Mouse (Mus musculus): ENCODE results near the gene Gm4881.

The Gm4881 gene

DNA sequence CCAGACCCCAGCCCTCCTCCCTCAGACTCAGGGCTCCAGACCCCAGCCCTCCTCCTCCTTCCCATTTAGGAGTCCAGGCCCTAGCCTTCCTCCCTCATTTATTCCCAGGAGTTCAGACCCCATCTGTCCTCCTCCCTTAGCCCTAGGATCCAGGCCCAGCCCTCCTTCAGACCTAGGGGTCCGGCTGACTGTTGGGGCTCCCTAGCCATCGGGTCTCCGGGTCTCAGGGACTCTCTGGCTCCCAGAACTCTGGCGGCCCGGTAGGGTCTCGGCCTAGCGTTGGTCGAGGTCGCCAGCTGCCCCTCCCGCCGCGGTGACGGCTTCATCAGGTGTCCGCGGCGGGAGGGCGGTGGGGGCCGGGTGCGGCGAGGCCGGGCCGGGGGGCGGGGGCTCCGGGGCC, 9.7 kb upstream of the Gm4881 start:
- DNase-seq (ENCODE audit: low read depth) = no peak

DNA sequence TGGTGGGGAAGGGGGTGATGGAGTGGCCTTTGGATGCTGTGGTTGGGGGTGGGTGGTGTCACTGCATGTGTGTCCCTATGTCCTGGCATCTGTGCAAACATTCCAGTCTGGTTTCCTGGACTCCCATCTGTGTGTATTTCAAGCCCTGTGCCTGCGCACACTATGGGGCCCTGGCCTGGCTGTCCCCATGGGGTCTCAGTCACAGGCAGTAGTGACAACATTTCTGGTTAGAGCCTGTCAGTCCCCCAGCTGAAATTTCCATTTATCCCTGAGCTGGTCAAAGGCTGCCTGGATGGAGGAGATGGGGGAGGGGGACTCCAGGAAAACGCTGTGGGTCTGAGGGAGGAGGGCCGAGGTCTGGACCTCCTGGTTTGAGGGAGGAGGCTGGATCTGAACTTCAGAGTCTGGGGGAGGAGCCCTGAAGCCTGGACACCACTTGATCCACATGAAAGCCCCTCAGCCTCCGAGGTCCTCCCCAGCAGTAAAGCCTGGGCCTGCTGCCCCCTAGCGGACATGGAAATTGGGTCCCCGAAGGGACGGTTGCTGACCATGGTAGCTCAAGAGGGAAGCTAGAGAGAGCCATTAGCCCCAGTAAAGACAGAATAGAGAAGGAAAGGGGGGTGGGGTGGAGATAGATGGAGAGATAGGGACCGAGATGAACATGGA, 5.8 kb upstream of the Gm4881 start:
- peak; percentile 83 for DNase-seq (ENCODE audit: low read depth)

DNA sequence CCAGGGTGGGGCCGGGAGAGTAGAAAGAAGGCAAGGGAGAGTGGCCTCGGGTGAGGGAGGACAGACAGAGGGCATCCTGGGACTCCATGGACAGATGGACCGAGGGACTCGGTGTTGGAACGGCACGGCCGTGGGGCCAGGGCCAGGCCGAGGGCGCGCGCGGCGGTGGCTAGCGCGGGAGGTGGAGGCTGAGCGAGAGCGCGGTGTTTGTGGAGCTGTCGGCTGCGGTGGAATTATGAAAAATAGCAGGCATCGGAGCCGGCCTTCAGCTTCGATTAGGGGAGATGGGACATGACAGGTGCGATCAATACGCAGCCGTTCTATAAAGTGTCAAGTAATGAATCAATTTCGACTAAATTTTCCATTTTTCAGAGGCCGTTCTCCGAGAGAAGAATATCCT, 4.5 kb upstream of the Gm4881 start:
- no peak for DNase-seq (ENCODE audit: low read depth)

DNA sequence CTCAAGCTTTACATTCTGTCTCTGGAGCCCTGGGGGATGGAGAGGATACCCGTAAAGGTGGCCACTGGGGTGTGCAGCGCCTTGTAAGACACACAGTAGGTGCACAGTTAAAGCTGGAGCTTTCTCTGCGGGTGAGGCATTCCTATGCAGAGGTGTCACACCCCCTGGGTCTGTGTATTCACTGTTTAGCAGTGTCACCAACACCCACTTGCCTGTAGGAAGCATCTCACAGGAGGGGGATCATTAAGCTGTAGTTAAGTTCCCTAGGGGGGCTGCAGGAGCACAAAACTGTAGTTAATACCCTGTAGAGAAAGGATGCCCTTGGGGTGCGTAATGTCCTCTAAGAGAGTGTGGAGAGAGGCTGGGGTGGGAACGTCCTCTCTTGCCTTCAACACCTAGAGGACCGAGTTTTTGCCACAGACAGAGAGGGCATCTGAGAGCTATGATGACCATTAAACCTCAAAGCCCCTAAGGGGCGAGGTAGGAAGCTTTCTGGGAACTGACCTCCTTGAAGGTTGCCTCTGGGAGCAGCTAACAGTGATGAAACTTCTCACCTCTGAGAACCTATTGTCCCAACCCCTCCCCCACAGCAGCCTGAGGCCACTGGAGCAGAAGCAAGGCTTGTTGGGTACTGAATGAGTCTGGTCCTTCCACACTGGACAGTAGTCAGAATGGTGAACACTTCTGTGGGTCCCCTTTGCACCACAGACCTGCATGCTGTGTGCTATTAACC, 3.2 kb upstream of the Gm4881 start:
- no peak for DNase-seq (ENCODE audit: low read depth)

DNA sequence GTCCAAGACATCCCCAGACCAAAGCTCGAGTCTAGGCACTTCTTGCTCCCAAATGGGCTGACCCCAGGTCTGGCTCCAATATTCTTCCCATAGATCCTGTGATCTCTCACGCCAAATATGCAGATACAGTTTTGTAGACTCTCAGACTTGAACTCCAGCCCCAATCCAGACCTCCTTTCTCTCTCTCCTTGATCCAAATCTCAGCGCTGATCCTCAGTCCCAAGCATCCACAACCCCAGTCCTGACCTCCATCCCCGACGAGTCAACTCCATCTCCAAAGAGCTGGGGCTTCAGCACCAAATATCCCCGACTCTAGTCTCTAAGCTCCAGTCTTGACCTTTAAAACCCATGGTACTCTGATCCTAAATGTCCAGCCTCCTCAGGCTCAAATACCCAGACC, 653 bp downstream of the Gm4881 start:
- no peak for DNase-seq (ENCODE audit: low read depth)

DNA sequence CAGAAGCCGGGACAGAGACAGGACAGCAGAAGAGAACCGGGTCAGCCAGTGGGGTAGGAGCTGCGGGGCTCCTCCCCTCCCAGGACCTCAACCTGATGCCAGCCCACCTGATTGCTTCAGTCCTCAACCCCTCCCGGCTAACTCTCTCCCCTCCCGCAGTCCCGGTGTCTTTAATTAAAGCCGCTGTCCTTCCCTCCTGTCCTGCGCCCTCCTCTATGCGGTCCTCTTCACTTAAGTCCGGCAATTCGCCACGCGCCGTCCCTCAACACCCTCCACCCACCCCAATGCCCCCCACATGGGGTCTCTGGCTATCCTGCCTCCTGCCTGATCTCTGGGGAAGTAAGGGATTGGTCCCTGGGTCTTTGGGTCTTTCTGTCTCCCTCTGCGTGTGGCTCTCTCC, 12.6 kb downstream of the Gm4881 start:
- no peak for DNase-seq (ENCODE audit: low read depth)

DNA sequence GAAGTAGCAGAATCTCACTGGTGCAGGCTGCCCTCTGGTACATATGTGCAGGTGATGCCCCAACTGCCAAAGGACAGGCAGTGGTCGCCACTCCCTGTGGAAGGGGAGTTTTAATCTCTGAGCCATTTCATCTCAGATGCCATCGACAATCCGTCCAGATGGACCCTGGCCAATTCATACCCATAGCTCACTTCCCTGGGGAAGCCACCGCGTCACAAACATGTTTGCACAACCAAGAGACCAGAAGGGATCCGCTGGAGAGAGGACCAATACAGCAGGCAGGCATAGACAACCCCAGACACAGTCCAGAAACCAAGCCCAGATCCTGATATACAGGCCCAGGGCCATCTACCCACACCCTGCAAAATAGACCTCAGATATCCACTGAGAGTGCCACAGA, 13.8 kb downstream of the Gm4881 start:
- DNase-seq (ENCODE audit: low read depth) = no peak

DNA sequence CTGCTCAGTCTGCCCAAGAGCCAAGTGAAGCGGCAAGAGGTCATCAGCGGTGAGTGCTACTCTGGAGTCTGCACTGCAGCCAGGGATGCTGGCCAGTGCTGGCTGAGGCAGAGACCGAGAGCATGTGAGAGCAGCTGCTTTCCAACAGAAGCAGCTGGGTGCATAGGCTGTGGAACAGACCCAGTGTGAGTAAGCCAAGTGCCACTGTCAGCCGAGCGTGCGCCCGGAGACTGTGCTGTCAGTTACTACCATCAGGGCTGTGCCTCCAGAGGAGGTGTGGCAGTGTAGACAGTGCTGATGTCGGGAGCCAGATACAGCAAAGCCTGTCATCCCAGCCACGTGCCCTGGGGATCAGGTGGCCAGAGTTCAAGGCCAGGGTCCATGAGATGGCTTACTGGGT, 24.6 kb downstream of the Gm4881 start:
- DNase-seq (ENCODE audit: low read depth) = no peak

DNA sequence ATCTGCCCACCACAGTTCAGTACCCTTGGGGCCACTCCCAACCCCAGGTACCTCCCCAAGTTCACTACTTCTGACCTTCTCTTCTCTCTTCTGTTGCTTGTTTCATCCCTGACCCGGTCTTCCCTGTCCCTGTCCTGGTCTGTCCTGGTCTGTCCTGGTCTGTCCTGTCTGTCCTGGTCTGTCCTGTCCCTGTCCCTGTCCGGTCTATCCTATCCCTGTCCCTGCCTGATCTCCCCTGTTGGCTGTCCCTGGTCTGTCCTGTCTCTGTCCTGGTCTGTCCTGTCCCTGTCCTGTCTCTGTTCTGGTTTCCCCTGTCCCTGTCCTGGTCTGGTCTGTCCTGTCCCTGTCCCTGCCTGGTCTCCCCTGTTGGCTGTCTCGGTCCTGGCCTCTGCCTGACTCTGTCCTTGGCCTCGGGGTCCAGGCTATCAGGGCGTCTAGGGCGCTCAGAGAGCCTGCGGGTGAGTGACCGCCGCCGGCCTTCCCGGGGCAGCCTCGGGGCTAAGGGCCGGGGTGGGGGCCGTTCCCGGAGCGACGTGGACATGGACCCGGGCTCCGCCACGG, 25.5 kb downstream of the Gm4881 start:
- DNase-seq (ENCODE audit: low read depth) = no peak

DNA sequence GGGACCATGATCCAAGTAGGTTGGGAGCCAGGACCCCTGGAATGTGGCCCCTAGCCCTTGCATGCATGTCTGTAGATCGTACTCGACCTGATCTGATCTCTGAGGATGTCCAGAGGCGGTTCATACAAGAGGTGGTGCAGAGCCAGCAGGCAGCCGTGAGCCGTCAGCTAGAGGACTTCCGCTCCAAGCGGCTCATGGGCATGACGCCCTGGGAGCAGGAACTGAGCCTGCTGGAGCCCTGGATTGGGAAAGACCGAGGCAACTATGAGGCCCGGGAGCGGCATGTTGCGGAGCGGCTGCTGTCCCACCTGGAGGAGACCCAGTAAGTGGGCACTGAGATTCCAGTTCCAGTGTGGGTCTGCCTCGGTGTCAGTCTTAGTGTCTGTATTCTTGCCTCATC, 31.8 kb downstream of the Gm4881 start:
- no peak for DNase-seq (ENCODE audit: low read depth)

DNA sequence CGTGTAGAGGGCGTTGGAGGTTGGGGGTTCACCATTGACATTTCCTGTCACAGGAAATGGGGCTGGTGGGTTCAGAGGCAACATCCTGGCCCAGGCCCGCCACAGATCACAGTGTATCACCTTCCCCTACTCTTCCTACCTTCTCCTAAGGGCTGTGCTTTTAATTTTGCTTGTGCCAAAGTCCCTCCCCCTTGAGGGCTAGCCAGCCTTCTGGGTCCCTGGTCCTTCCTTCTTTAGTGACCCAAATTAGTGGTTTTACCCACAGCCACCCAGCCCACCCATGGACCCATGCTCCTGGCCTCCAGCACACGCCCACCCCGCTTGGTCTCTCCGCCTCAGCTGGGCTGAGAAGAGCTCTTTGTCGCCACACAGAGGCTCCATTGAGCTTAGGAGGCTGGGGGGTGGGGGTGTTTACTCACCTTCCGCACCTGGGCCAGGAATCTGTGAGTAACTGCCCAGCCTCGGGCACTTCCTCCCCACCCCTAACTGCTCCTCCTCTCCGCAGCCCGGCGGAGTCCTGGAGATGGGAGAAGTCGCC, 37.0 kb downstream of the Gm4881 start:
- no peak for DNase-seq (ENCODE audit: low read depth)

DNA sequence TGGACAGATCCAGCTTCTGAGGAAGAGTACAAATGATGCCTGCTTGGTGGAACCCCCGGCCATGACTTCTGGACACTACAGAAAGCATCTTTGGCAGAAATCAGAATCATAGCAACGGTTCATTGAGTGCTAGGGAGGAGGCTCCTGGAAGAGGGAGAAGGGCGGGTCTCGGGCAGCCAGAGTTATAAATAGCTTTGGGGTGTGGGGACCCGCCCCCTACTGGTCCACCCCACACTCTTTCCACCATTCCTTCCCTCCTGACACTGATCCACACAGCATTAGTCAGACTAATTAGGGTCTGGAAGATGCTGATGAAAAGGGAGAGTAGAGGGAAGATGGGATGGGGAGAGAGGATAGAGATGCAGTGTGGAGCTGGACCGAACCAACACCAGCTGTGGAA, 37.7 kb downstream of the Gm4881 start:
- DNase-seq (ENCODE audit: low read depth) = peak; percentile 47

DNA sequence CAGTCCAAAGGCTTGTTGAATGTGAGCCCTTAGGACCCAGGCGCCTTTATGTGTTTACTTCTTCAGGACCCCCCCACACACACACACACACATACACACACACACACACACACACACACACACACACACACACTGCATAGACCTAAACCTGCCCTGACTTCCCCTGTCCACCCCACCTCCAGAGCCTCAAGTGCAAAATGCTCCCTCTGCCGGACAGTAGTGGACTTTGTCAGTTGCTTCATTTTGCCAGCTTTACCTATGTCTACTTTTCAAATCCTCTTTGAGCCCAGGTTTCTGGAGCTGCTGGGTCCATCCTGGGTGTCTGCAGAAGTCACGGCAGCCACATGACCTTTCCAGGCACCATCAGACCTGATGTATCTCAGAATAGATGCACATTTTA, 39.4 kb downstream of the Gm4881 start:
- DNase-seq (ENCODE audit: low read depth) = peak; percentile 86

DNA sequence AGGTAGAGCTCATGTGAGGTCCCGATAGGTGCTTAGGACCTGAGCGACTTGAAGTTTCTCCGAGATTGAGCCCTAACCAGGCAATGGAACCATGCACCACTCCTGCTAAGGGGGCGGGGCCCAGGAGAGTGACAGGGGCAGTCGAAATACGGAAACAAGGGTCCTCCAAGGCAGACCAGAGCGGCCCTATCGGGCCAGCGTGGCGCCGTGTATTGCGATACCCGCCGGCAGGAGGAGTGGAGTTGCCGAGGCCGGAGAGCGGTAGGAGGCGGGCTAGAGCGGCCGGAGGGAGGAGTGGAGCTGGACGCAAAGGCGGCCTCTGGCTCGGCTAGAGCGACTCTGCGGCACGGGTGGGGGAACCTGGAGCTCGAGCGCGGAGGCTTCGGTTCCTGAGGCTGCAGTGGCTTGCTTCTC, 40.2 kb downstream of the Gm4881 start:
- peak; percentile 99 for DNase-seq (ENCODE audit: low read depth)

DNA sequence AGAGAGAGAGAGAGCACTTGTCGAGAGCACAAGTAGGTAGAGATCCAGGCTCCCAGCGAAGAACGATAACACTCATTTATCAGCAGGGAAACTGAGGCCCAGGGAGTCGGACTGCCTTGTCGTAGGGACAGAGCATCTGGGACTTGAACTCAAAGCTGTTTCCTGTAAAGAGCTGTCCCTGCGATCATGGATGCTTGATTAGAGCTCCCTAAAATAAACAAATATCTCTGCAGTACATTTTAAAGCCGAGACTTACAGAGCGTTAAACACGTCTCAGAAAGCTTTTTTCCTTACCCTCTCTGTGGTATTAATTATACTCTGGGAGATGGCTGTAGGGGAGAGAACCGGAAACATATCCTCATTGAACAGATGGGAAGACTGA, 40.9 kb downstream of the Gm4881 start:
- DNase-seq (ENCODE audit: low read depth) = no peak

DNA sequence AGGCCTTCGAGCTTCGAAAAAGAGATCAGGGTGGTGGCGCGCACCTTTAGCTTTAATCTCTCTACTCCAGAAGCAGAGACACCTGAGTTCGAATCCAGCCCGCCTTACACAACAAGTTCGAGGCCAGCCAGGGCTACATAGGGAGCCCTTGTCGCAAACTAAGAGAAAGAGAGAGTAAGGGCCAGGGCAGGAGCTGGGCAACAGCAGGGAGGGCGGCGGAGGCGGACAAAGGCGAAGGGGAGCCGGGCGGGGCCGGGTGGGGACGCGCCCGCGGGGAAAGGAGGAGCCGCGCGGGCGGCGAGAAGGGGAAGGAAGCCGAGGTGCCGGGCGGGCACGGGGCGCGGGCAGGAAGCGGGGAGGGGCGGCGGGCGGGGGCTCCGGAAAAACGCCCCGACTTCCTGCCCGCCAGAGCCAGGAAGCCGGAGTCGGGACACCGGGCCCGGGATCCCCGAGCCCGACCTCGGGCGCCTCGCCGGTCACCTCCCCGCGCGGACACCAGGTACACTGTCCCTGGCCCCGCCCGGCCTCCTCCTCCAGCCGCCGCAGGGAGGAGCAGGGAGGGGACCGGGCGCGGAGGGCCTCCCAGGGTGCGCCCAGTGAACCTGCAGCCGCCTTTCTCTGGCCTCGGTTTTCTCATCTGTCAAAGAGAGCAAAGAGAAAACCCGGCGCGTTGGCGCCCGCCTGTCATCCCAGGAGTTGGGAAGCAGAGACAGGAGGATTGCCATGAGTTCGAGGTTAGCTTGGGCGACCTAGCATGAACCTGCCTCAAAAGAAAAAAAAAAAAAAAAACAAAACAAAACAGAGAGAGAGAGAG, 41.5 kb downstream of the Gm4881 start, which contains the start of gene Arhgef1:
Arhgef1 (plus strand) TSS at position 283 of the 814 bp plus-strand sequence.
- peak; percentile 73 for DNase-seq (ENCODE audit: low read depth)

DNA sequence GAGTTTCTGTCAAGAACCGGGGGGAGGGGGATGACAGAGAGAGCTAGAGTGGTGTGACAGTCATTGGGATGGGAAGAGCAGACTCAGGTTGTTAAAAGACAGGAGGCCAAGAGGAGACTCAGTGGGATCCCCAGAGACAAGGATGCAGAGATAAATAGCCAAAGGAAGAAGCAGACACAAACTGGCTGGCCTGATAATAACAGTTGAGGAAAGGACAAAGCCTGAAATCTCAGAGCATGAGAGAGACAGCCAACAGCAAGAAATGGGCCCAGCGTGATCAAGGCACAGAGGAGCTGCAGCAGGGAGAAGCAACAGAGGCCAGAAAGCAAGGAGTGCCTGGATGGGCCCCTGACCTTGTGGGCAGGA, 42.0 kb downstream of the Gm4881 start:
- no peak for DNase-seq (ENCODE audit: low read depth)

DNA sequence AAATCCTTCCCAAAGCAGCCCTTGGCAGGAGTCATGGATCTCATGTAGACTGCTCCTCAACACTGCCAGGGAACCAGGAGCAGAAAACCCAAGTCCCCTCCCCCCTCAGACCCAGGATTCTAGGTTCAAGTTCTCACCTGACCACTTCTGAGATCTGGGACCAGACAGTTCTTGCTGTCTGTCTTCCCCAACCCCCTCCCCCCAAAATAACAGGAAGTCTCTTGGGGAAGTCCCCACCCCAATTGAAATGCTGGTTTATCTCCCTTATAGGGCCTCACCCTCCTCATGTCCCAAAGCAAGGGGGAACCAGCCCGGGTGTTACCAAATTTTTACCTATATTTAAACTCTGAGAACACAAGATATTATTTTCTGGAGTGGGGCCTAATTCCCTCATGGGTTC, 42.5 kb downstream of the Gm4881 start:
- DNase-seq (ENCODE audit: low read depth) = no peak

DNA sequence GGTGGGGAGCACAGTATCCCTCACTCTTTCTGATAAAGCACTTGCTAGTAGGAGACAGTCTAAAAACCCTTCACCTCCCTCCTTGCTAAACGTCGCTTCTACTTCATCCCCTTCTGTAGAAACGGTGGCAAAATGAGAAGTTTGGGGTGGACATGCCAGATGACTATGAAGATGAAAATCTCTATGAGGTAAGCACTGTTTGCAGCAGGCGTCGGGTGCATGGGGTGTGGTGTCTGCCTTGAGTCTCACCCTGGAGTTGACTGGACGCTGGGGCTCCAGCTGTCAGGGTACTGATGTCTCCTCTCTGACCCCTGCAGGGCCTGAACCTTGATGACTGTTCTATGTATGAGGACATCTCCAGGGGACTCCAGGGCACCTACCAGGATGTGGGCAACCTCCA, 43.2 kb downstream of the Gm4881 start:
- no peak for DNase-seq (ENCODE audit: low read depth)

DNA sequence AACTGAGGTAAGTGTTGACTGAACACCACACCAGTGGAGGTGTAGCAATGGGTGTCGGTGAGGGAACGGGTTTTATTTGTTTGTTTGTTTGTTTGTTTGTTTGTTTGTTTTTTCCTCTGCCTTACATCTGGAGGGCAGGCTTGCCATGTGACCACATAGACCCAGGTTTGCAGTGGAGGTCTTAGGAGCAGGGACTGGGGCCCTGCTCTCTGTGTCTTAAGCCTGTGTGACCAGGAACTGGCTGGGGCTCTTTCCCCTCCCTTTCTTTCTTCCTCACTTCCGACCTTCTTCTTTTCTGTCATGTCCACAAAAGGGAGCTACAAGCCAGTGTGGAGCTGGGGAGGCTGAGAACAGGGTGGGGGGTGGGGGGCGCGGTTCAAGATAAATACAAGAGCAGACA, 46.3 kb downstream of the Gm4881 start:
- no peak for DNase-seq (ENCODE audit: low read depth)

DNA sequence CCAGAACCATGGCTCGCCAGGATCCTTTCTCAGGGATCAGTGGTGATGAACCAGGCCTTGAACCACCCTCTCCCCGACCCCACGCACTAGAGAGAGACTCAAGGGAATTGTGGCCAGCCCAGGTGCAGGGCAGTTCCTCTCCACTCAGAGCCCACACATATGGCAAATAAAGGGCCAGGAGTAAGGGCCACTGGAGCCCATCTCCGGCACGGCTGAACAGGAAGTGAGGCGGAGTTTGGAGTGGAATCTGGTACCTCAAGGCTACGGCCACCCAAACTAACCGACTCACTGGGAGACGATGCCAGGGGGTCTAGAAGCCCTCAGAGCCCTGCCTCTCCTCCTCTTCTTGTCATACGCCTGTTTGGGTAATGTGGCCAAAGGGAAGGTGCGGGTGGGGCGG, 47.1 kb downstream of the Gm4881 start, which contains the start of gene Cd79a:
Cd79a (plus strand) TSS at position 158 of the 400 bp plus-strand sequence.
- DNase-seq (ENCODE audit: low read depth) = no peak

DNA sequence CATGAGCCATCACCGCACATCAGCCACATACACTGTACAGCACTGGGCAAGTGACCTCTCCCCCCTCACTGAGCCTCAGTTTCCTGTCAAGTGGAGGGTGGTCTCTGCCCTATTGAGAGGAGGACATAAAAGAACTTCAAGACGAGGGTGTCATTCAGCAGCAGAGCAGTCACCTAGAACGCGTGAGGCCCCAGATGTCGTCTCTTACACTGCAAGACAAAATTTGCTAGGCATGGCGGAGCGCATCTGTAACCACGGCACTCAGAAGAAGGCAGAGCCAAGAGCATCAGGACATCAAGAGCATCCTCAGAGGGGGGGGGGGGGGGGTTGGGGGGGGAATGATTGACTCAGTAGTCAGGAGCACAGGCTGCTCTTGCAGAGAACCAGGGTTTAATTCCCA, 48.0 kb downstream of the Gm4881 start:
- DNase-seq (ENCODE audit: low read depth) = no peak

All from NIH3T3 (cell line).